Mouse (Mus musculus): ENCODE results near the gene Hoxb5. TPM values are rescaled to one million over a fixed set of nuclear protein-coding genes. Genes with fewer than 3 reads are reported as not detected.

Gene Hoxb5
- polyA plus RNA-seq, 1 experiment from 2014 or later = 0.07 TPM

DNA sequence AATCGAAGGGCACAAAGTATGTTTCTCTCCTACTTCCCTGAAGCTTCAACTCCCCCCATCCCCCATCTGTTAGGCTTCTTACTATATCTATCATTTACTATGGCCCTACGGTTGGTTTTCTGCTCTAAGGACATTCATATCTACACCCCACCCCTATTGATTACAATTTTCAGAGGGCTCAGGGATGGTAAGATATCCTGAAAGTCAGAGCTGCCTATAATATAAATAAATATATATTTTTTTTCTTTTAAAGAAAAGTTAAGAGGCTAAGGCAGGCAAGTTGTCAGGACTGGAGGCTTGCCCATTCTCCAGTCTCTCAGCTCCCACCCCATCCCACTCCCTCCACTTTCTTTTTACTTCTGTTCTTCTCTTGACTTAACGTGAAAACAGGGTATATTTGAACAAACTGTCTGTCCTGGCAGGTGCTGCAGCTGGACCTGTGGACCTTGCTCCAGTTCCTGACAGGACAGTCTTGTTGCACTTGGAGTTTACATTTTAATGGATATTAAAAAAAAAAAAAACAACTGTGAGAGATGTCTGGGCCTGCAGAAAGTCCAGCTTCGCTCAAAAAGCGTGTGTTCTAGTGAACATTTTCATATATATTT, 43.9 kb downstream of the Hoxb5 start:
- H3K36me3 ChIP-seq (replicated peaks) = no peaks in the 10 kb centered on the region
- peak; percentile 14 for DNase-seq (ENCODE audit: low spot score)
- no peak overlapping the region for H3K27ac ChIP-seq (replicated peaks)
- WGBS = 11% methylated on average over 5 of the region's 5 CpGs
- peaks cover 100% of the 10 kb centered on the region for H3K27me3 ChIP-seq (replicated peaks; ENCODE audit: low read depth, poor library complexity, severe bottlenecking)
- H3K9me3 ChIP-seq = no peaks in the 10 kb centered on the region
- H3K4me1 ChIP-seq = peaks cover 20% of the 10 kb centered on the region
- H3K4me3 ChIP-seq = peak overlapping the region; percentile 49

DNA sequence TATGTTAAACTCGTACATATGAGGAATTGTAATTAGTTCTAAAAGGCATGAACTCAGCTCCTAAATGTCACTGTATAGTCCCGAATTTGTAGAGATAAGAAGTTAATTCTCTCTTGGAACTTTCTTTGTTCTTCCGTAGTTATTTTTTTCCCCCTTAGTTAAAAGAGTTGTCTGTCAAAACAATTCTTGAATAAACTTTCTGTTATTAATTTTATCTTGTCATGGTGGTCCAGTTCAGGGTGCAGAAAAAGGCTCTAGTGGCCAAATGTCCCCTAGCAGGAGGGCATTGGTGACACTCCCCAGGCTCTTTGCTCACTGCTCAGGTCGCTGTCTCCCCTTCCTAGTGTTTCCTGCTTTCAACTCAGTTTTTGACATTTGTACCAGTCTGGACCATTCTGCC, 44.6 kb downstream of the Hoxb5 start:
- H3K27ac ChIP-seq (replicated peaks) = peak overlapping the region; percentile 69; the same call in 1 of the 2 replicates
- no peak for DNase-seq (ENCODE audit: low spot score)

DNA sequence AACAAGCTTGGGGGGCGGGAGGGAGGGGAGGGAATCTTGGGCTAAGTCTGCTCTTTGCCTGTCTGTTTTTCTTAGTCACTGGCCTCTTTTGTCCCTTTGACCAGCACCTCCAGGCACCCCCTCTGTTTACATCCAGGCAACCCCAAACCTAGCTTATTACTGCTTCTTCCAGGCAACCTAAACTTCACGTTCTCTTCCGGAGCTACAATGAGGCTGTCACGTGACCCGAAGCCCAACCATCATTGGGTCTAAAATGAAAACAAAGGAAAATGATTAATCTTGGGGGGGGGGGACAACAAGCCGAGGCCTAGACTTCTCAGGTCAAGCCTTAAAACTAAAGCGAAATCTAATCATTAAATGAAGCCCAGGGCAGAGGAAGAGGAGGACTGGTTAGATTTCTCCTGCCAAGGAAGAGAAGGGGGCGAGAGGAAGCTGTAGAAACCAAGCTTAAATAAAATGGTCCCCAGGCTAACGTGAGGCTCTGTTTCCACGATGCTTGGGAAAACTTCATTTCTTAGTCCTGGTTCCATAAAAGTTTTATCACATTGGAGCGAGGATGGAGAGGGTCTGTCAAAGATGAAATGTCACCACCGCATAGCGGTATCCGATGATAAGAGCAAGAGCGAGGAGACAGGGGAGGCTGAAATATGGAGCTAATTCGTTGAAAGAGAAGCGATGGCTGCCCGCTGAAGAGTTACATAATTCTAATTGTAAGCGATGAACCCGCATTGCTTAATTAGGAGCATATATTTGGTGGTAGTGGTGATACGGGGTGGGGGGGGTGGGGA, 45.2 kb downstream of the Hoxb5 start:
- no peaks in the 10 kb centered on the region for H3K9me3 ChIP-seq
- no peaks in the 10 kb centered on the region for H3K36me3 ChIP-seq (replicated peaks)
- peaks cover 100% of the 10 kb centered on the region for H3K27me3 ChIP-seq (replicated peaks; ENCODE audit: low read depth, poor library complexity, severe bottlenecking)
- peak; percentile 43 for DNase-seq (ENCODE audit: low spot score)
- peak overlapping the region; percentile 69 for H3K27ac ChIP-seq (replicated peaks)
- peak overlapping the region; percentile 45 for H3K4me3 ChIP-seq
- peaks cover 27% of the 10 kb centered on the region for H3K4me1 ChIP-seq
- WGBS = 3% methylated on average over 21 of the region's 21 CpGs

More for the DNA sequence above, 44.6 kb downstream of the Hoxb5 start:
- H3K27me3 ChIP-seq (replicated peaks; ENCODE audit: low read depth, poor library complexity, severe bottlenecking) = peaks cover 100% of the 10 kb centered on the region
- 6% methylated on average over 4 of the region's 4 CpGs for WGBS
- H3K4me3 ChIP-seq = peak overlapping the region; percentile 45; the same call in 1 of the 2 replicates
- H3K9me3 ChIP-seq = no peaks in the 10 kb centered on the region
- H3K4me1 ChIP-seq = peaks cover 20% of the 10 kb centered on the region
- H3K36me3 ChIP-seq (replicated peaks) = no peaks in the 10 kb centered on the region

DNA sequence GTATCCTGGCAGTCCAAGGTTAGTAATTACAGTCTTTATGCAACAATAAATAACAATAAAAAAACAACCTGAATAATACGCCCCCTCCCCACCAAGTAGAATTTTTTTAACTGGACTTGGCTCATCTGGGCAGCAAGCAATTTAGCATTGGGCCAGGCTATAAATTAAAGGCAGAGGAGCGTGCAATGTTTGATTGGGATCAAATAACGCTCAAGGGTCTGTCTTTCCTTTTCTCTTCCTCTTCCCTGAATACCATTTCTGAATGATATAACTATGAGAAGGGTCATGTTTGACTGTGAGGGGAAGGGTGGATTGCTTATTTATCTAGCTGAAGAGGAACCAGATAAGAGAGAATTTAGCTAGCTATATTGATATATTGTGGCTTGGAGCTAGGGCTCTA, 45.9 kb downstream of the Hoxb5 start:
- peaks cover 100% of the 10 kb centered on the region for H3K27me3 ChIP-seq (replicated peaks; ENCODE audit: low read depth, poor library complexity, severe bottlenecking)
- peaks cover 27% of the 10 kb centered on the region for H3K4me1 ChIP-seq
- no peaks in the 10 kb centered on the region for H3K36me3 ChIP-seq (replicated peaks)
- WGBS = 9% methylated on average over 3 of the region's 3 CpGs
- peak overlapping the region; percentile 69; the same call in 1 of the 2 replicates for H3K27ac ChIP-seq (replicated peaks)
- DNase-seq (ENCODE audit: low spot score) = peak; percentile 8
- H3K4me3 ChIP-seq = peak overlapping the region; percentile 45
- H3K9me3 ChIP-seq = no peaks in the 10 kb centered on the region

DNA sequence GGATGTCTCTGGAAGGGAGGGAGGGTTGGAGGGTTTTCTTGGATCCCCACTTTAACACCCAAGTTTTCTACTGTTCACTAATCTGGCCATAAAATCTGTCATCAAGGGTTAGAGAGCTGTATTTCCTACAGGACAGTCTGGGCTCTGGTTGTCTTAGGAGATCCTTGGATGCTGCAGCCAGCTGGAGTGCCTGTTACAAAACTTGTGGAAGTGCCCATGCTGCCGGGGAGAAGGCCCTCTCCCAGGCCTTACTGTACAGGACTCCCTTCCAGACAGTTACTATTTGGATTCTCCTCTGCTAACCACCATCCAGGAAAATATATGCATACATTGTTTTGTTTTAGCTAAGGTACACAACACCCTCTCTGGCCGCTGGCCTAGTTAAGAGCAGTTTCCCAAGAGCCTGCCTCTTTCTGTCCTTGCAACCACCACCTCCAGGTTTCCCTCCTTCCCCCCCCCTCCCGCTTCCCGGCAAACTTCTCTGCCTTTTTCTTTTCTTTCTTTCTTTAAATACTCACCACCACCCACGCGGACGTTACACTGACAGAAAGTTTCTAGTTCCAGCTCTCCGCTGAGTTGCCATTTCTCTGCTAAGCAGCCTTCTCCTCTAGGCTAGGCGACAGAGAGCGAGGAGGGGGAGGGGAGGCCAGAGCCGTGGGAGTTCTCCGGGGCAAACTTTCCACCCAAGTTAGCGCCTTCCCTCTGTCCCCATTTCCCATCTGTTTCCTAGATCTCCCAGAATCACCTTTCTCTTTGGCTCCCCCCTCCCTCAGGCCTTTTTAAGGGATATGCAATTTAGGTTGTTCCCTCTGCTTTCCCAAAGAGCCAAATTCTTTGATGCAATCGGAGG, 46.6 kb downstream of the Hoxb5 start:
- no peaks in the 10 kb centered on the region for H3K36me3 ChIP-seq (replicated peaks)
- WGBS = 2% methylated on average over 14 of the region's 14 CpGs
- peaks cover 27% of the 10 kb centered on the region for H3K4me1 ChIP-seq
- peak overlapping the region; percentile 69 for H3K27ac ChIP-seq (replicated peaks)
- peak overlapping the region; percentile 45 for H3K4me3 ChIP-seq
- DNase-seq (ENCODE audit: low spot score) = peak; percentile 55
- H3K9me3 ChIP-seq = no peaks in the 10 kb centered on the region
- peaks cover 100% of the 10 kb centered on the region for H3K27me3 ChIP-seq (replicated peaks; ENCODE audit: low read depth, poor library complexity, severe bottlenecking)

DNA sequence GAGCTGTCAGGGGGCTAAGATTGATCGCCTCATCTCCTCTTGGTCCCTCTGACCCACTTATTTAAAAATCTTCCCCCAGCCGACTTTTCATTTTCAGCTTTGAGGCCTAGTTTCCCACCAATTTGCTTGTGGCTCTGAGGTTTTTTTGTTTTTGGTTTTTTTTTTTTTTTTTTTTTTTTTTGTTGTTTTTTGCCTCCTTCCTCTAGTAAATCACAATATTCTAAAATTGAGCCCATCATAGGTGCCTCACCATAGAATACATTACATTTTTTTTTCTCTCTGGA, 47.1 kb downstream of the Hoxb5 start, which contains the start of gene Hoxb2:
Hoxb2 (plus strand) TSS at position 185 of the 284 bp plus-strand sequence.
- Histone ChIP-seq H3K27me3 (replicated peaks; ENCODE audit: low read depth, poor library complexity, severe bottlenecking) (peaks cover 100% of the 10 kb centered on the region), H3K4me1 (peaks cover 28% of the 10 kb centered on the region), H3K27ac (replicated peaks) (peak within 1 kb of the TSS; percentile 86)

DNA sequence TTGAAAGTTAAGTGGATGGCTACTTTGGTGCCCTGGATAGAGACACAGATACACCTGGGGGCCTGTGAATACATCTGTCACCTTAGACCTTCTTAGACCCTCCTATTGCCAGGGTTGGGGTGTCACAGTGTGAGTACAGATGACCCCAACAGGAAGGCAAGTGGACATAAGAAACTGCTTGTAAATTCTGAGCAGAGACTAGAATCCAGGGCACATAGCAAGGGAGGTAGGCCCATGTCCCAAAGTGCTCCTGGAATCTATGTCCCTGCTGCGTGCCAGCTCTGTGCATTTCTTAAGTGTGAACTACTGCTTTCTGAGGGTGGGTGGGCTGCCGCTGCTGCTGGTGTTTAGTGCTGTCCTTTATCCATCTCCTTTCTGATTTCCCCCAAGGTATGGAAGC, 47.7 kb downstream of the Hoxb5 start:
- WGBS = 5% methylated on average over 2 of the region's 2 CpGs
- H3K27ac ChIP-seq (replicated peaks) = peak overlapping the region; percentile 86
- peak overlapping the region; percentile 59 for H3K4me3 ChIP-seq

More for the DNA sequence above, 47.1 kb downstream of the Hoxb5 start, which contains the start of gene Hoxb2:
- WGBS = 2% methylated on average over 2 of the region's 2 CpGs
- peak within 1 kb of the TSS; percentile 59 for H3K4me3 ChIP-seq
- no peaks in the 10 kb centered on the region for H3K9me3 ChIP-seq
- no peak for DNase-seq (ENCODE audit: low spot score)
- no peaks in the 10 kb centered on the region for H3K36me3 ChIP-seq (replicated peaks)

DNA sequence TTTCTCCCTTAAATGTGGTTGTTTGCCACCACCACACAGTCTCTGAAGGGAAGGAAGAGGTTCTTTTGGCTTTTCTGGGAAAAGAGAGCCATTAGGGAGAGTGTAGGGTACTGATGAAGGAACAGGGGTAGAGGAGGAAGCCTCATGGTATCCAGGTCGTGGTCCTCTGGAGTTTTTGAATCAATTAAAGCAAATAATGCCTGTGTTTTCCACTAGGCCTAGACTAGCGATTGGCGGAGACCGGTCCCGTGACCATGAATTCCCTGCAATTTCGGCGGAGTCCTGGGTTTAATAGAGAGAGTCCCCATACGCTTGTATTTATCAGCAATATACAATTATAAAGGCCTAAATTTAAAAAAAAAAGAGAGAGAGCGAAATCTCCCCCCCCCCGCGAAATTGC, 48.2 kb downstream of the Hoxb5 start:
- Histone ChIP-seq H3K27me3 (replicated peaks; ENCODE audit: low read depth, poor library complexity, severe bottlenecking) (peaks cover 100% of the 10 kb centered on the region), H3K9me3 (no peaks in the 10 kb centered on the region), H3K36me3 (replicated peaks) (no peaks in the 10 kb centered on the region), H3K4me3 (peak overlapping the region; percentile 59), H3K27ac (replicated peaks) (peak overlapping the region; percentile 86), H3K4me1 (peaks cover 19% of the 10 kb centered on the region)
- peak; percentile 59 for DNase-seq (ENCODE audit: low spot score)
- whole genome bisulfite sequencing = 2% methylated on average over 11 of the region's 11 CpGs

More for the DNA sequence above, 47.7 kb downstream of the Hoxb5 start:
- DNase-seq (ENCODE audit: low spot score) = no peak
- Histone ChIP-seq H3K36me3 (replicated peaks) (no peaks in the 10 kb centered on the region), H3K9me3 (no peaks in the 10 kb centered on the region), H3K27me3 (replicated peaks; ENCODE audit: low read depth, poor library complexity, severe bottlenecking) (peaks cover 100% of the 10 kb centered on the region), H3K4me1 (peaks cover 23% of the 10 kb centered on the region)

DNA sequence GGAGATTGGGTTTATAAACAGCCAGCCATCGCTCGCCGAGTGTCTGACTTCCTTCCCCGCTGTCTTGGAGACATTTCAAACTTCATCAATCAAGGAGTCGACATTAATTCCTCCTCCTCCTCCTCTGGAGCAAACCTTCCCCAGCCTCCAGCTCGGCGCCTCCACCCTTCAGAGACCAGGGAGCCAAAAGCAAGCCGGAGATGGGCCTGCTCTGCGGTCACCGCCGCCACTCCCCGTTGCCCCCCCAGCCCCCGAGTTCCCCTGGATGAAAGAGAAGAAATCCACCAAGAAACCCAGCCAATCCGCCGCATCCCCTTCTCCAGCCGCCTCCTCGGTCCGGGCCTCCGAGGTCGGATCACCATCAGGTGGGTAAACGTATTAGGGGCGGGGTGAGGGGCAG, 48.7 kb downstream of the Hoxb5 start:
- H3K9me3 ChIP-seq = no peaks in the 10 kb centered on the region
- peak overlapping the region; percentile 59 for H3K4me3 ChIP-seq
- H3K27me3 ChIP-seq (replicated peaks; ENCODE audit: low read depth, poor library complexity, severe bottlenecking) = peaks cover 100% of the 10 kb centered on the region
- under 1% methylated on average over 22 of the region's 22 CpGs for WGBS
- H3K27ac ChIP-seq (replicated peaks) = peak overlapping the region; percentile 86
- DNase-seq (ENCODE audit: low spot score) = peak; percentile 56
- H3K4me1 ChIP-seq = peaks cover 19% of the 10 kb centered on the region
- H3K36me3 ChIP-seq (replicated peaks) = no peaks in the 10 kb centered on the region

DNA sequence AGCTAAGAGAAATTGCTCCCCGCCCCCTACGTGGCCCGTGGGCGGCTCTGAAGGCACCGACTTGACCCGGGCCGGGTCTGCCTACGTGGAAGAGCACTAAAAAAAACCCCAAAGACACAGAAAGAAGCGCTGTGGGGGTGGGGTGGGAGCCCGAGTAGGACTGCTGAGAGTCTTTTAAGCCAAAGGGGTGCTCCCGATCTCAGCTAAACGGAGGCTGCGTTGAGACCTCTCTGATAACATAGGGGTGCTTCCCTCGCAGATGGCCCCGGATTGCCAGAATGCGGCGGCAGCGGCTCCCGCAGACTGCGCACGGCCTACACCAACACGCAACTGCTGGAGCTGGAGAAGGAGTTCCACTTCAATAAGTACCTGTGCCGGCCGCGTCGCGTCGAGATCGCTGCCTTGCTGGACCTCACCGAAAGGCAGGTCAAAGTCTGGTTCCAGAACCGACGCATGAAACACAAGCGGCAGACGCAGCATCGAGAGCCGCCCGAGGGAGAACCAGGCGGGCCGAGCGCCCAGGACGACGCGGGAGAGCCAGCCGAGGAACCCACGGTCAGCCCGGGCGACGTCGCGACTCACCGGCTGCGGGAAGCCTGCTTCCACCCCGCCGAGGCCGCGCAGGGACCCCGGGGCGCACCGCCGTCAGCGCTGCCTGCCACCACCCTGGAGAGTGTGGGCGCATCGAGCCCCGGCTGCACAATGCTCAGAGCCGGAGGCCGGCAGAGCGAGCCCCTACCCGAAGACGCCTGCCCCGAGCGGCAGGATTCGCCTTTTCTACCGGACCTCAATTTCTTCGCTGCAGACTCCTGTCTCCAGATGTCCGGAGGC, 49.8 kb downstream of the Hoxb5 start:
- no peaks in the 10 kb centered on the region for H3K9me3 ChIP-seq
- H3K27me3 ChIP-seq (replicated peaks; ENCODE audit: low read depth, poor library complexity, severe bottlenecking) = peaks cover 100% of the 10 kb centered on the region
- H3K4me1 ChIP-seq = peaks cover 19% of the 10 kb centered on the region
- under 1% methylated on average over 75 of the region's 75 CpGs for WGBS
- peak overlapping the region; percentile 86 for H3K27ac ChIP-seq (replicated peaks)
- H3K4me3 ChIP-seq = peak overlapping the region; percentile 59
- no peaks in the 10 kb centered on the region for H3K36me3 ChIP-seq (replicated peaks)
- DNase-seq (ENCODE audit: low spot score) = peak; percentile 78

DNA sequence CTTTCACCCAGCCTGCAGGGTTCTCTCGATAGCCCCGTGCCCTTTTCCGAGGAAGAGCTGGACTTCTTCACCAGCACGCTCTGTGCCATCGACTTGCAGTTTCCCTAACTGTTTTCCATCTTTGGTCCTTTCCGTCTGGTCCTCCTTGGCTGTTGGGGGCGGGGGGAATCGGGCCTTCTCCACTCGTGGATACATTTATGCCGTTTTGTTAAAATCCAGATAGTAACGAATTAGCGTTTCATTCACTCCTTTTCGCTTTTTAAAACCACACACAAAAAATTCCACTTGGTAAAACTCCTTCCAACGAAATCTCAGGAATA, 50.3 kb downstream of the Hoxb5 start:
- Histone ChIP-seq H3K4me1 (peaks cover 19% of the 10 kb centered on the region), H3K27ac (replicated peaks) (peak overlapping the region; percentile 86), H3K4me3 (peak overlapping the region; percentile 59)

DNA sequence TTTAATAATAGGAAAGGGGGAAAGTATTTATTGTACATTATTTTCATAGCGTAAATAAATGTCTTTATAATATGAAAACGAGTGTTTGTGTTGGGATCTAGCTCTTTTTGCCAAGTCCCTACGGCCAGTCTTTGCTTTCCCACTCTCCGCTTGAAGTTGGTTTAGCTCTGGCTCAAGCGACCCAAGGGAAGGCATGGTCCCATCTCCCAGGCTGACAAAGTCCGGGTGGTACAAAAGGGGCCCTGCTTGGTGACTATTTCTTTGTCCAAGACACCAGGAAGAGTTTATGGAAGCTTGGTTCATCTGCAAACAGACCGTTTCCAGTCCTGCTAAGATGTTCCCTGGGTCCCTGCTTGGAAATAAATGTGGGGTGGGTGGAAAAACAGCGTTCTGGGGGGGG, 50.8 kb downstream of the Hoxb5 start:
- H3K36me3 ChIP-seq (replicated peaks) = no peaks in the 10 kb centered on the region
- H3K9me3 ChIP-seq = no peaks in the 10 kb centered on the region
- peaks cover 100% of the 10 kb centered on the region for H3K27me3 ChIP-seq (replicated peaks; ENCODE audit: low read depth, poor library complexity, severe bottlenecking)
- H3K4me1 ChIP-seq = peaks cover 19% of the 10 kb centered on the region
- no peak for DNase-seq (ENCODE audit: low spot score)
- peak overlapping the region; percentile 86 for H3K27ac ChIP-seq (replicated peaks)
- peak overlapping the region; percentile 59 for H3K4me3 ChIP-seq
- WGBS = 3% methylated on average over 8 of the region's 8 CpGs

More for the DNA sequence above, 50.3 kb downstream of the Hoxb5 start:
- DNase-seq (ENCODE audit: low spot score) = no peak
- under 1% methylated on average over 14 of the region's 14 CpGs for WGBS
- Histone ChIP-seq H3K9me3 (no peaks in the 10 kb centered on the region), H3K36me3 (replicated peaks) (no peaks in the 10 kb centered on the region), H3K27me3 (replicated peaks; ENCODE audit: low read depth, poor library complexity, severe bottlenecking) (peaks cover 100% of the 10 kb centered on the region)
